Mouse (Mus musculus): ENCODE results near the gene Il6ra.

DNA sequence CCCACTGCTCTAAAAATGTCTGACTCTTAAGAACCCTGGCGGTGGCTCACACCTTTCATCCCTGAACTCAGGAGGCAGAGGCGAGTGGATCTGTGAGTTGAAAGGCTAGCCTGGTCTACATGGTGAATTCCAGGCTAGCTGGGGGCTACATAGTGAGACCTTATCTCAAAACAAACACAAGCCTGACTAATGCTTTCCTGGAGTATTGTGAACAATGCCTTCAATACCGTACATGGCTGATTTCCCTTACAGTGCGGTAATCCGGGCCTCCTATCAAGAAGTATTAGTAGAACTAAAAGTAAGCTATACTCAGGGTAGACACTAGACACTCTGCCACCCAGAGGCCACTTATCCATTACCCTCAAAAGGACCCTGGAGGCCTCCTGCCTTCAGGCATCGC, 64.9 kb downstream of the Il6ra start:
- TF ChIP-seq POLR2A (IDR thresholded peaks at IDR 0.05; ENCODE audit: insufficient read length, low read depth) = no peak
- TF ChIP-seq TCF12 (IDR thresholded peaks at IDR 0.05; ENCODE audit: insufficient read depth, poor library complexity, severe bottlenecking) = no peak
- no peak for TF ChIP-seq MYOG (IDR thresholded peaks at IDR 0.05; ENCODE audit: control insufficient read depth in 1 of 3, insufficient read depth in 1 of 3, insufficient read length in 2 of 3, low read depth in 2 of 3)
- TF ChIP-seq REST (IDR thresholded peaks at IDR 0.05; ENCODE audit: insufficient read depth, insufficient read length) = no peak
- no peak for TF ChIP-seq USF1 (IDR thresholded peaks at IDR 0.05; ENCODE audit: low read depth)
